Mouse (Mus musculus) kidney, postnatal 10 days (tissue): ENCODE results near the gene H2-DMb1.
A peak's percentile ranks its signal among the peaks of the same experiment; 100 is the strongest.

Experiments used
- DNase-seq: peaks from one replicate; pipeline ENCODE4 v3.0.0; 2021; ENCODE audit warnings: mixed read lengths

The H2-DMb1 gene

GRCm38 (mm10) chr17:34196941-34197894 is 44.3 kb downstream of the H2-DMb1 start, which contains the start of gene Psmb8:
Psmb8 (plus strand) TSS chr17:34197721.
- DNase-seq: peak; percentile 95

GRCm38 (mm10) chr17:34197904-34198520 is 45.1 kb downstream of the H2-DMb1 start:
- peak; percentile 70 for DNase-seq

DNA sequence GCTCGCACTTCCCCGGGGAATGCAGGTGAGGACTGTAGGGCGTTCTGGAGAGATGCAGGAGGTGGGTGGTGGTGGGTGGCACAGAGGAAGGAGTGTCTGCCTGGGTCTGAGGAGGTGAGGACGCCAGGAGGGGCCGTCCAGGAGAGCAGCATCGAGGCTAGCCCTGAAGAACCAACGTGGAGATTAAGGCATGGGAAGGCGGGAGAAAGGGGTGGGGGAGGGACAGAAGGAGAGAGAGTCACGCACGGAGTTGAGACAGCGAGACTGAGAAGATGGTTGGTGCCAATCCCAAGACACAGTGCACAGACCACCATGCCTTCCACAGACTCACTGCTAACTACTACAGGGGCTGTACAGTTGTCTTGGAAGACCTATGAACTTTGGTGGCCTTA is 45.6 kb downstream of the H2-DMb1 start:
- no peak for DNase-seq

- no peak for DNase-seq
These were observed 46.3 kb downstream of the H2-DMb1 start for GRCm38 (mm10) chr17:34199050-34199619.

GRCm38 (mm10) chr17:34200047-34200446 is 47.2 kb downstream of the H2-DMb1 start:
- no peak for DNase-seq

- no peak for DNase-seq
These were observed 48.1 kb downstream of the H2-DMb1 start for GRCm38 (mm10) chr17:34200772-34201505.

- no peak for DNase-seq
These were observed 48.7 kb downstream of the H2-DMb1 start for GRCm38 (mm10) chr17:34201506-34202055.

DNA sequence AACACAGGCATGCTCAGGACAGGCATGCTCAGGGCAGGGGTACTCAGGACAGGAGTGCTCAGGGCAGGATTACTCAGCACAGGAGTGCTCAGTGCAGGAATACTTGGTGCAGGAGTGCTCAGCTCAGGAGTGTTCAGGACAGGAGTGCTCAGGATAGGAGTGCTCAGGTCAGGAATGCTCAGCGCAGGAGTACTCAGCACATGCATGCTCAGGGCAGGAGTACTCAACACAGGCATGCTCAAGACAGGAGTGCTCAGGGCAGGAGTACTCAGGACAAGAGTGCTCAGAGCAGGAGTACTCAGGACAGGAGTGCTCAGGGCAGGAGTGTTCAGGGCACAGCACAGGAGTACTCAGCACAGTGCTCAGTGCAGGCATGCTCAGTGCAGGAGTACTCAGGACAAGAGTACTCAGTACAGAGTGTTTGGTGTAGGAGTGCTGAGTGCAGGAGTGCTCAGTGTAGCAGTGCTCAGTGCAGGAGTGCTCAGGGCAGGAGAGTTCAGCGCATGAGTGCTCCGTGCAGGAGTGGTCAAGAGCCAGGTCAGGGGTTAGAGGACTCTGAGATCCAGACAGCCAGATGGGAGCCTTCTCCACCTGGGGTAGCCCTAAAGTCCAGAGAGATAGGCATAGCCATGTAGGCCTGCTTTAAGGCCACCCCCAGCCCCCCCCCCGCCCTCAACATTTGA is 50.0 kb downstream of the H2-DMb1 start:
- no peak for DNase-seq

DNA sequence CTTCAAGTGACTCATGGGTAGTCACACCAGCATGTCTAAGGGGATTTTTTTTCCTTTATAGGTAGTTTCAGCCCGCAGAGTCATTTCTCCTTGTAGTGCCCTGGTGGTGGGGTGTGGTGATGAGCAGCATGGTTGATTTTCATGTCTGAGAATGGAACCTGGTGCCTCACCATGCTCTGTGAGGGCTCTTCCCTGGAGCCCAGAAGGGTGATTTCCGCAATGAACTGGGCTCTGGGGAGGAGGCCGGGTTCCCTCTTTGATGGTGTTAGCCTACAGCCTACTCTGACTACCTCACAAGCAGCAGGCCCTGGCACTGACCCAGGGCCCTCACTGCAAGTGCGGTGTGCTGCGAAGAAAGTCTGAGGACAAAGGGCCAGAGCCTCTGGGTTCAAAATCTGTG is 50.6 kb downstream of the H2-DMb1 start, which contains the start of gene Tap2:
TSS of gene Tap2 (plus strand) at position 84 of the 400 bp plus-strand sequence.
- DNase-seq: peak; percentile 15

DNA sequence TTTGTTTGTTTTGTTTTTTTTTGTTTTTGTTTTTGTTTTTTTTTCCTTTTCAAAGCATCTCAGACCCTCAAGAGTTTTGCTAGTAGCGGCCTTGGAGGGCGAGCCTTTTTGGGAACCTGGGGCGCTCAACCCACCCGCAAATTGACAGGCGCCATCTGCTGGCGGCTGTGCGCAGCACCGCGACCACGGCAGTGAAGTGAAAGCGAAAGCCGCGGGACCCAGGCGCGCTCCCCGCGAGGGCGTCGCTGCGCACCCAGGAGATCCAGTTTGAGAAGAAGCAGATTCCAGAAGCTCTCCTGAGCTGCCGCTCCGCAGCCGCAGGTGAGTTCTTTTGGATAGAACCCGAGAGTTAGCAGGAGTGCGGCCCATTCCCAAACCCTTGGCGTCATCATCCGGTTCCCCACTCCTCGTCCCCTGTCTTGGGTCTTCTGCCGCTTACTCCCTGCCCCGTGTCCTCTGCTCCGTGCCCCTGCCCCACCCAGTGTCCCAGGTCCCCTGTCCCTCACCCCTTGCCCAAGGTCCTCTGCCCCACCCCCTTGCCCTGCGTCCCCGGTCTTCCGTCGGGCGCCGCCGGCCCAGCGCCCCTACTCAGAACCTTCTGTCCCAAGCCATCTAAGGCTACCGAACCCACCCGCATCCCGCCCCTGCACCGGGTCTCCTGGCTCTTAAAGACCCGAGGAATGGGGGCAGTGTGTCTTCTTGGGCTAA is 51.6 kb downstream of the H2-DMb1 start:
- DNase-seq: peak; percentile 94

- peak; percentile 40 for DNase-seq
These were observed 52.3 kb downstream of the H2-DMb1 start for GRCm38 (mm10) chr17:34205021-34205745.

DNA sequence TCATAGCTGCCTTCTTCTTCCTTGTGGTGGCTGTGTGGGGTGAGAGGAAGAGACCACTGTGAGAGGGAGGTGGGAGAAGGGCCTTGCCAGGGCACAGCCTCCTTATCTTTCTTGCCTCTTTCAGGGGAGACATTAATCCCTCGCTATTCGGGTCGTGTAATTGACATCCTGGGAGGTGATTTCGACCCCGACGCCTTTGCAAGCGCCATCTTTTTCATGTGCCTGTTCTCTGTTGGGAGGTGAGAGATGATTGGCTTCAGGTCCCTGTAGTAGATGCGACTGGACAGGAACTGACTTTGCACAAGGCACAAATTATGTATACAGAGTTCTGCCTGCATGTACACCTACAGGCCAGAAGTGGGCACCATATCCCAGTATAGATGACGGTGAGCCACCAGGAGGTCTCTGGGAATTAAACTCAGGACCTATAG is 52.9 kb downstream of the H2-DMb1 start:
- DNase-seq: peak; percentile 38

GRCm38 (mm10) chr17:34206731-34207130 is 53.9 kb downstream of the H2-DMb1 start:
- DNase-seq: no peak

GRCm38 (mm10) chr17:34207456-34207855 is 54.6 kb downstream of the H2-DMb1 start:
- DNase-seq: no peak

DNA sequence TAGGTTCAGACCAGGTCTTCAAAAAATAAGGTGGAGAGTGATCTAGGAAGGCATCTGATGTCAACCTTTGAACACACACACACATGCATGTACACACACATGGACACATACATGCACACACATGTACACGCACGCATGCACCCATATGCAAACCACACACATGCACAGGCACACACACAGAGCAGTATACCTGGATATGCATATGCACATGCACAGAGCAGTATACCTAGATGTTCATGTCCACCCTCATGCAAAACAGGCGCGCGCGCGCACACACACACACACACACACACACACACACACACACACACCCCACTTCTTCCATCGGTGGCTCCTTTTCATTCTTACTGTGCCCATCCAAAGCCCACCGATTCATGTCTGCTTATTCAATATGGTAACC is 55.0 kb downstream of the H2-DMb1 start:
- peak; percentile 2 for DNase-seq

DNA sequence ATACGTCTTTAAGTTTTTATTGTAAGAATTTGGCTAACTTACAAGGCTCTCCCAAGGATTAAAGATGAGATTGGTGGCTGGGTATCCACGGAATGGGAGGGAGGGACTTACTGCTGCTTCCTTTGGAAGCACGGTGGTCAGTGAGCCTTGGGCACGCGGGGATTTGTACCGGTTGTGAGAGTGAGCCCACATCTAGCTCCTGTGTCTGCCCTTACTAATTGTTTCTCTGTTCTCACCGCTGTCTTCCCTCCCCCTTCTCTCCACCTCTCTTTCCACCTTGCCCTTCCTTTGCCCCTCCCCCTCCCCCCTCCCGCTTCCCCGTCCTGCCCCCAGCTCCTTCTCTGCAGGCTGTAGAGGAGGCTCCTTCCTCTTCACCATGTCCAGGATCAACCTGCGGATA is 55.5 kb downstream of the H2-DMb1 start:
- peak; percentile 3 for DNase-seq

DNA sequence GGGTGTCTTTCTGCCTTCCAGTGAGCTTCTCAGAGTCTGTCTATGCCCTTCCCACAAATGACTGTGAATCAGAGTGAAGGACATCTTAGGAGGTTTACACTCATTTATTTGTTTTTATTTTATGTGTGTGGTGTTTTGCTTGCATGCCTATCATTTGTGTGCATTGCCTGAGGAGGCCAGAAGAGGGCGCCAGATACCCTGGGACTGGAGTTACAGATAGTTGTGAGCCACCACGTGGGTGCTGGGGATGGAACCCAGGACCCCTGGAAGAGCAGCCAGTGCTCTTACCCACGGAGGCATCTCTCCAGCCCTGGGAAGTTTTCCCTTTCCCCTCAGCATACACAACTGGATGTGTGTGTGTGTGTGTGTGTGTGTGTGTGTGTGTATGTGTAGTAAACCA is 56.8 kb downstream of the H2-DMb1 start:
- peak; percentile 11 for DNase-seq
